Mouse (Mus musculus) brown adipose tissue, adult 24 weeks (tissue): Measurements from ENCODE around the gene Plcb3. TPM values are rescaled to one million over a fixed set of nuclear protein-coding genes. Genes with fewer than 3 reads are reported as not detected.
A peak's percentile ranks its signal among the peaks of the same experiment; 100 is the strongest.

Experiments
- H3K27ac ChIP-seq: fragments of 200-500 bp; replicated peaks from 2 replicates; pipeline ENCODE4 v1.5.1; 2012; ENCODE audit warnings: low read depth, mild to moderate bottlenecking, low read length
- H3K4me1 ChIP-seq: fragments of 200-500 bp; 2 replicates; pipeline ENCODE4 v1.6.1; 2012; ENCODE audit warnings: low read length, mixed read lengths; ENCODE audit not compliant: control insufficient read depth, insufficient read depth, insufficient read length
- H3K4me3 ChIP-seq: fragments of 200-500 bp; 2 replicates; pipeline ENCODE4 v1.5.1; 2012; ENCODE audit warnings: low read depth, mild to moderate bottlenecking, low read length, moderate library complexity; ENCODE audit not compliant: insufficient read depth
- polyA plus RNA-seq: library from polyadenylated mRNA; stranded (reverse); fragments of >200 nt; gene quantifications from 2 replicates; pipeline ENCODE4 v1.2.4, GENCODE M21; 2012; ENCODE audit not compliant: missing spikeins, insufficient read depth, insufficient read length

Plcb3 gene
- 23.8 and 26.8 TPM in 2 replicates for polyA plus RNA-seq

DNA sequence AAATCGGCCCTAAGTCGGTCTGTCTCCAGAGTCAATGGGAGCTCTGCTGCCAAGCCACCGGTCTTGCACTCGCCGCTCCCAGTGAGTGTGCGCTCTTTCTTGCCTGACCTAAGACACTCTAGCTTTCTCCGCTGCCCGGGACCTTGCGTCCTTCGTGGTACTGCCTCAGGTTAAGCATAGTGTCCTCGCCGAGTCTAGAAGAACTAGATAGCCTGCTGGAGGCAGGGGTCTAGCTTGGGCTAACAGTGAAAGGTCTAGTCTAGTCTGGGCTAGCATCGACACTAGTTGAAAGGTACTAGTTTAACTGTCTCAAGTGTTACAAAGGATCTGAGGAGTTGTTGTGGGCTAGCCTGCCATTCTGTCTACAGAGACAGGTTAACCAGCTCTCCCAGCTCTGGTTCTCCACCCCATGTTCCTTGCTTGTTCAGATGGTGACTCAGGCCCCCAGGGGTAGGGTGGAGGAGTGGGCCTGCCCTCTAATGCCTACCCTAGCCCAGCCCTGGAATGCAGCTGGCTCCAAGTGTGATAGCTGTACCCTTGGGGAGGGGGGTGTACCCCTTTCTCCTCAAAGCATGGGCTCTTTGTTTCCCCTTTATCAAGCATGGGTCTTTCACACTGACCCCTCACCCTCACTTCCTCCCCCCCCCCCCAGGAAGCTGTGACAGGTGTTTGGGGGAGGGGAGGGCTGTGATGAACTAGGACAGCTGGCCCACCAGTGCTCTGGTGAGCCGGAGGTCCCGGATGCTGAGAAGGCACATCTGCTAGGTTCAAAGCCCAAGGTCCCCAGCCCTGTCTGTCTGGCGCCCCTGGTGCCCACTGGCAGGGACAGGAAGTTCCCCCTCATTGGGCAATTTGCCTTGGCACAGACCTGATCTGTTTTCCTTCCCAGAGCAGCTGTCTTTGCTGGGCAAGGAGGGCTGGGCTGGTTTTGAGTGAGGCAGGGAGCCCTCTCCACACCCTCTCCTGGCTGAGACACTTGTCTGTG lies at the start of gene Plcb3:
TSS of gene Plcb3 (minus strand) at position 934 of the 985 bp plus-strand sequence.
- Histone ChIP-seq H3K4me3 (peak within 1 kb of the TSS; percentile 80), H3K4me1 (no peaks in the 10 kb centered on the region), H3K27ac (peak within 1 kb of the TSS; percentile 92)

DNA sequence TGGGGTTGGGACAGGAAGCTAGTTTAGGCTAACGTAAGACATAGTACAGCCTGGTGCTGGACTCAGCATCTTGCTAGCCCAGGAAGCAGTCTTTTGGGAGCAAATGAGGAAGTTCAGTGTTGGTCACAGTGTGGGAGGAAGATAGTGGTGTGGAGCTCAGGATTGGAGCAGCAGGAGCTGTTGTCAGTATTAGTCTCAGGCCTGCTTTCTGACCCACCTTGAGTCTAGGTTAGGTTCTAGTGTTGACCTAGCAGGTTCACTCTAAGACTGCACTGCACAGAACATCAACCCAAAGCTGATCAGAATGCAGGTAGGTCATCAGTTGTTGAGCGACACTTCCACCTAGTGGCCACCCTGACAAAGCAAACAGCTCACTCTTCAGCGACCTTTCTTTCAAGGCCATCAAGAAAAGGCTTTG lies 44.0 kb upstream of the Plcb3 start:
- Histone ChIP-seq H3K4me3 (no peak overlapping the region), H3K27ac (peak overlapping the region; percentile 85), H3K4me1 (no peaks in the 10 kb centered on the region)

DNA sequence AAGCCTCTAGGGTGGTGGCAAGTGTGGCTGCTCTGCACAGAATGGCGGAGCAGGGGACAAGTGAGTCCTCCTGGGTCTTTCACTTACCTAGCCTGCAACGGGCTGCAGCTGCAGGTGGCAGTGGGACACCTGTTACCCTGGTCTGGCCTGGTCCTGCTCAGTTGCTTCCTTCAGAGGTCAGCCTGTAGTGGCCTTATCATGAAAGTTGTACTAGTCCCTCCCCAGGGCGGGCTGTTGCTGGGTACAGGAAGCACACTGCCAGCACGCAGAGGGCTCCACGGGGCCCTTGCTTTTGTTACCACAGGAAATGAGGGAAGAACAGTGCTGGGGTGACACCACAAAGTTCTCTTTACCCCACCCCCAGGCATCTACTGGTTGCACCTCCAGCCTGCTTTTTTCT lies 42.9 kb upstream of the Plcb3 start, which contains the start of gene Fermt3:
TSS of gene Fermt3 (minus strand) at position 279 of the 400 bp plus-strand sequence.
- Histone ChIP-seq H3K4me1 (no peaks in the 10 kb centered on the region), H3K27ac (peak within 1 kb of the TSS; percentile 85), H3K4me3 (peak within 1 kb of the TSS; percentile 41)

DNA sequence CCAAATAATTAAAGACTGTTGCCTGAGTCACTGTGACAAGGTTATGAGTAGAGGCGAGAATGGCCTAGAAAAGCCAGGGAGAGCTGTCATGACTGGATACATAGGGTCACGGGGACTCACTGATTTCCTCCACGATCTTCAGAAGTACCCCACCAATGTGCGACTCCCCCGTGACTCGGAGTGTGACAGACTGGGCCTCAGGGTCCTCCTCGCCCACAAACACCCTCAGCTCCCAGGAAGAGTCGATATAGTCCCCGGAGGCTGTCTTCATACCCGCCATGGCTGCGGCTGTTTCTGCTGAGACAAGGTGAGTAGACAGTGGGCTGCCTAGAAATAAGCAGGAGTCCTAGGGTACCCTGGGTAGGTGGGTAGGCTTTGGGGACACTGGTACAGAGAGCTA lies 42.3 kb upstream of the Plcb3 start:
- Histone ChIP-seq H3K27ac (peak overlapping the region; percentile 37), H3K4me1 (no peaks in the 10 kb centered on the region), H3K4me3 (peak overlapping the region; percentile 41)

DNA sequence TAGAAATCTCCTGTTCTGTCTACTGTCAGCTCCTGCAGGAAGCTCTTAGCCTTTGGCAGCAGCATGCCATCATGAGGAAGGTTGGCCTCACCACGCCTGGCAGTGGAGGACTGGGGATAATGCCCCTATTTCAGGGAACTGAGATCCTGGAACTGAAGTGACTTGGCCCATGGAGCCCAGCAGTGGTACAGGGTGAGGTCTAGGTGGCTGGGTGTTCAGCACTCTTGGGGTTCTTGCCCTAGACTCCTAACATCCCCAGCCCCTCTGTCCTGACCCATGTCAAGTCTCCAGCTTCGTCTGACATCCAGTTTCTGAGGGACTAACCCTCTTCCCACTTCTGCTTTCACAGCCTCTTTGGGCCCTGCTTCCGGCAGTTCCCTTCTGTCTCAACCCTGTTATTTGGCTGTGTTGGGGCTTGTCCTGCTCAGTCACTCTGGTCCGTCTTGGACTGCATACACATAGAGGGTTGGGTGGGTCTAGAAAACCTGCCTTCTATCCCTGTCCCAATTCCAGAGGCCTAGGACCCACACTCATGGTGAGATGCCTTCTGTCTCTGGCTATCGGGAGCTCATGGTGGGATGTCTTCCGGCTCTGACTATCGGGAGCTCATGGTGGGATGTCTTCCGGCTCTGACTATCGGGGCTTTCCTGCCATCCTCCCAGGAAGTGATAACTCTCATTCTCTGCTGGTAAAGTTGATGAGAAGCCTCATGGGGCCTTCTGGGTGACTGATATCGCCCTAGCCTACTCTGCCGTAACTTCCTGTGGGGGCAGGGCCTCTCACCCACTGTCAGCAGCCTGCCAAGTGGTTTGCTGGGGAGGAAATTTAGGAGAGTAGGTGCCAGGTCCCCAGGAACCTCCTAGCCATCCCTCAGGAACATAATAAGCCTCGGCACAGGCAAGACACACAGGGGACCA lies 41.5 kb upstream of the Plcb3 start:
- Histone ChIP-seq H3K4me3 (peak overlapping the region; percentile 19), H3K4me1 (no peaks in the 10 kb centered on the region), H3K27ac (peak overlapping the region; percentile 37)

DNA sequence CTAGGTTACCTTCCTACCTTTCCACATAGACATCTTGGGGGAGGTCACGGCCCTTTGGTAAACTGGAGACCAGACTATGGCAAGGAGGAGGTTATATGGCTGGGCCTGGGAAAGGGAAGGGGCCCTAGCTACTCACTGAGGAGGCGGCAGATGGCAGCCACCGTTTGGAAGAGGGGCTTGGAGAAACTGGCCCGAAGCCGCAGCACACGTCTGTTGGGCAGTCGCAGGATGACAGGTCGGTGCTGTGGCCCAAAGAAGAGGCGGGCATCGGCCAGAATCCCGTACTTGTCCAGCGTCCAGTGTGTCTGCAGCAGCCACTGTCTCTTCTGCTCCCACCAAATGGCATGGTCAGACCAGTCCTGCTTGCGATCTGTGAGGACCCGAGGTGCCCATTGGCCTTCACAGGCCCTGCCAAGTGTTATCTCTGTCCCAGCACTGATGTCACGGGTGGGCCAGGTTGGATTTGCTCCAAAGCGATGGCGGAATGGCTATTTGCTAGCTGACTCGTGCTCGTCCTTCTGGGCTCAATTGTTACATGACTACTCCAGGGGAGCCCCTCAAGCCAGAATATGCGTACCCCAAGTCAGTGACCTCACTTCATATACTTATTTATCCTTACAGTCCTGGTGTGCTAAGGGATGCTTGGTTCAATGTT lies 38.3 kb upstream of the Plcb3 start:
- no peaks in the 10 kb centered on the region for H3K4me1 ChIP-seq
- no peak overlapping the region for H3K27ac ChIP-seq
- no peak overlapping the region for H3K4me3 ChIP-seq

DNA sequence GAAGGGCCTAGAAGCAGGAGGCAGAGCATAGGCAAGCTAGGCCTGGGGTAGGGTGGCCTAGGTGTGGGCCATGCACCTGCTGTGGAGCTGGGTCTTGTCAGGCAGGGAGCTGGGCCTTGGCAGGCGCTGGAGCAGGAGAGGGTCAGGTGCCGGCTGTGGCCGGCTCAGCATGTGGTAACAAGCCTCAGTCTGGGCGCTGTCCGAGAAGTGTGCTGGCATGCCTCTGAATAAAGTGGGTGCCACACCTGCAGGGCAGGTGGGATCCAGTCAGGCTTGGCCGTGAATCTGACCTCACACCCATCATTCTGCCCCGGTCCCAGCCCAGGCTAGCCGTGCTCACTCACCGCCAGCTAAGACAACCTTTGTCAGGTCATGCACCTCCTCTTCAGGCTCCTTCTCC lies 37.7 kb upstream of the Plcb3 start:
- H3K27ac ChIP-seq: no peak overlapping the region
- no peaks in the 10 kb centered on the region for H3K4me1 ChIP-seq

DNA sequence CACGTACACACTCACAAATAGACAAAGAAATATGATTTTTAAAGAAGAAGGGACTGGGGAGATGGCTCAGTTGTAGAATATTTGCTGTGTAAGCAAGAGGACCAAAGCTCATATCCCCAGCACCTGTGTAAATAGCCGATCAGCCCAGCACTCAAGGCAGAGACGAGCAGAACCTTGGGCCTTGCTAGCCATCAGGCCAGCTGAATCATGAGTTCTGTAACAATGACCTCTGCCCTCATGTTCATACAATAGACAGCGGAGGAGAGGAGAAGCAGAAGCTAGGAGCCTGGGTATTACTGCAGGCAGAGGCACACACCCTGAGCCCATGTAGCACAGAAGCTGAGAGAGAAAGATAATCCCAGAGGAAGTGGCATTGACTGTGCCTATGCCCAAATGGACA lies 36.2 kb upstream of the Plcb3 start:
- Histone ChIP-seq H3K27ac (no peak overlapping the region), H3K4me3 (no peak overlapping the region), H3K4me1 (no peaks in the 10 kb centered on the region)

More for the DNA sequence above, 37.7 kb upstream of the Plcb3 start:
- no peak overlapping the region for H3K4me3 ChIP-seq

- no peaks in the 10 kb centered on the region for H3K4me1 ChIP-seq
- H3K27ac ChIP-seq: no peak overlapping the region
- no peak overlapping the region for H3K4me3 ChIP-seq
These were observed 30.8 kb upstream of the Plcb3 start for GRCm38 (mm10) chr19:7006892-7007593.

DNA sequence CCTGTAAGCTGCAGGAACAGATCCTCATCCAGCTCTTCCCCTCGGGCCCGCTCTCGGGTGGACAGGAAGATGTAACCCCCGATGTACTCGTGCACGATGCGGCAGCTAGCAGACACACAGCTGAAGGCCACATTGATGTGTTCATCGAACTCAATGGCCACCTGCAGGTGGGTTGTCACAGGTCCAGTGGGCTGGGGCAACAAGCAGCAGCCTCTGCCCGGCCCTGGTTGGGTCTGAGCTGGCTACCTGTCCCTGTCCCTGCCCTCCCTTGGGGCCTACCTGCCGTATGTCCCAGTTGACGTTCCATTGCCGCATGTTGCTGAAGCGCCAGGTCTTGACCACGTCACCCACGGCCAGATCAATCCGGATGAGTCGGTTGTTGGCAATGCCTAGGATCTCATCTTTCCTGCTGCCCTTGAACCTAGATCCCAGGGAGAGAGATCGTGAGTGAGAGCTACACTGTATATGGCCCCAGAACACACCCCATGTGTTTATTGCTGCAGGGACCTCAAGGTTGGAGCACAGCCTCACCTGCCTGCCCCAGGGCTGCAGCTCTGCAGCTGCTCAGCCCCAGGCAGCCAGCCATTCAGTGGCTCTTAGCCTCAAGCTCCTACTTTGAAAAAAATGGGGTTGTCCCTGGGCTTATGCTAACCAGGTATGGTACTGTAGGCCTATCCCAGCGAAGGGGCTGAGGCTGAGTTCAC lies 23.2 kb upstream of the Plcb3 start:
- Histone ChIP-seq H3K27ac (no peak overlapping the region), H3K4me1 (peaks cover 11% of the 10 kb centered on the region), H3K4me3 (no peak overlapping the region)

GRCm38 (mm10) chr19:6997721-6998290 lies 21.5 kb upstream of the Plcb3 start:
- Histone ChIP-seq H3K4me1 (peaks cover 13% of the 10 kb centered on the region), H3K27ac (no peak overlapping the region), H3K4me3 (no peak overlapping the region)

DNA sequence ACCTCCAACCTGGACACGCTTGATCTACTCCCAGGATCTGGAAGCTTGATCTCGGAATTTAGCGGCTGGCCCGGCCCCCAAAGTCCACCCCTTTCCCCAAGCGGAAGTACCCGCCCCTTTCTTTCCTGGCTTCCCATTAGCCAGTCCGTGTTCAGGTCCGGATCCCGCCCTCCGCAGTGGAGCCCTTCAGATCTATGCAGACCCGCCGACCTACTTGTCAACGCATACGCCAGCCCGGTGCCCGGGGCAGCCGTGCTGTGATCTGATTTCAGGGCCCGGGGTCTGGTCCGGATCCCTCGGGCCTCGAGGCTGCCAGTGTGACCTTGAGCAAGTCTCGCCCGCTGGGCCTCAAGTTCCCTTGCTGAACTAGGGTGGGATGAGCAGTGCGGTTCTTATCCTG lies 19.7 kb upstream of the Plcb3 start, which contains the start of the genes Nudt22 and Trpt1:
TSS of gene Nudt22 (minus strand) at position 112 of the 400 bp plus-strand sequence.
TSS of gene Trpt1 (plus strand) at position 126 of the 400 bp plus-strand sequence.
- H3K4me1 ChIP-seq: peaks cover 13% of the 10 kb centered on the region
- peak within 1 kb of the TSS; percentile 64; the same call in 1 of the 2 replicates for H3K27ac ChIP-seq
- peak within 1 kb of the TSS; percentile 87 for H3K4me3 ChIP-seq

- Histone ChIP-seq H3K27ac (no peak overlapping the region), H3K4me3 (peak overlapping the region; percentile 53), H3K4me1 (peaks cover 13% of the 10 kb centered on the region)
These were observed 19.2 kb upstream of the Plcb3 start for GRCm38 (mm10) chr19:6995255-6995991.
